Mouse (Mus musculus) erythroblast, embryonic 14.5 days (primary cell): ENCODE measurements around the gene Mbnl2. TPM values are rescaled to one million over a fixed set of nuclear protein-coding genes. Genes with fewer than 3 reads are reported as not detected.

Source experiments
- H3K27me3 ChIP-seq: 2 replicates; pipeline ENCODE4 v1.6.1; 2012; ENCODE audit warnings: inconsistent platforms; ENCODE audit not compliant: control insufficient read depth
- H3K36me3 ChIP-seq: 2 replicates; pipeline ENCODE4 v1.6.1; 2012; ENCODE audit warnings: mild to moderate bottlenecking, inconsistent platforms; ENCODE audit not compliant: control insufficient read depth
- H3K4me1 ChIP-seq: 2 replicates; pipeline ENCODE4 v1.6.1; 2012; ENCODE audit warnings: inconsistent platforms; ENCODE audit not compliant: control insufficient read depth
- H3K4me3 ChIP-seq: replicated peaks from 2 replicates; pipeline ENCODE3; 2012; ENCODE audit warnings: moderate library complexity, mild to moderate bottlenecking, inconsistent platforms
- H3K9me3 ChIP-seq: 2 replicates; pipeline ENCODE4 v1.6.1; 2012; ENCODE audit warnings: low read length, inconsistent platforms, mixed read lengths; ENCODE audit not compliant: control insufficient read depth
- GATA1 ChIP-seq: IDR thresholded peaks from 2 replicates; pipeline ENCODE4 v1.6.1; 2012; ENCODE audit warnings: low read length, inconsistent platforms, mixed read lengths
- TAL1 ChIP-seq: IDR thresholded peaks from 3 replicates; pipeline ENCODE4 v1.6.1; 2012; ENCODE audit warnings: low read length, inconsistent platforms, mixed read lengths
- polyA plus RNA-seq: library from polyadenylated mRNA; stranded (reverse); fragments of >175 nt; gene quantifications from 2 replicates; pipeline ENCODE4 v1.2.3, GENCODE M21; 2012

The Mbnl2 gene
- polyA plus RNA-seq, 1 experiment = 0.18 TPM

DNA sequence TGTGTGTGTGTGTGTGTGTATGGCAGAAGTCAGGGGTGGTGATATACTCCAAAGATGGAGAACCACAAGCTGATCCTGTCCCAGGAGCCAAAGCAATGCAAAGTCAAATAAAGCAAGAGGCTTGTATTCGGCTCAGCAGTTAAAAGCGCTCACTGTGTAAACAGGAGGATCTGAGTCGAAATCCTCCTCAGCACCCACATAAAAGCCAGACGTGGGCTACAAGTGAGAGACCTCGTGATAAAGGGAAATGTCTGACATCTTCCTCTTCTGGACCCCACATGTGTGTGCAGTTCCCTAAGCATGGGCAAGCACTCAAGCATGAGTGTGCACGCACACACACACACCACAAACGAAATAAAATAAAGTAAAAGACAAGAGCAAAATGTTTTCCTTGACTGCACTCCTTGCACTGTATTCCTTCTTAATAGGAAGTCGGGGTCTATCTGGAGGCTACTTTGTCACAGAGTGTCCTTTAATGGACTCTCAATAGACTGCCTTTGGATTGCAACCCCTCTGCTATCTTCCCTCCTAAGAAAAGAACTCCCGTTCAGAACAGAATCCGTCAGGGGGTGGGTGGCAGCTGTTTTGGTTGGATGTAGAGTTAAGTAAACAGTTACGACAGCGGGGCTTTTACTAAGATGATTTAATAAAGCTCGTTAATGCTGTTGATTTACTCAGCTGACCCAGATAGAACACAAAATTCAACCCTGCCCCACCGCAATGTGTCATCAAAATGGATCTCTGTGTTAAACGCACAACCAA, 18.7 kb upstream of the Mbnl2 start:
- TF ChIP-seq GATA1 = no peak
- TF ChIP-seq TAL1 = no peak
- Histone ChIP-seq H3K4me3 (no peak overlapping the region), H3K27me3 (no peaks in the 10 kb centered on the region), H3K9me3 (peaks cover 6% of the 10 kb centered on the region), H3K4me1 (no peaks in the 10 kb centered on the region), H3K36me3 (no peaks in the 10 kb centered on the region)

DNA sequence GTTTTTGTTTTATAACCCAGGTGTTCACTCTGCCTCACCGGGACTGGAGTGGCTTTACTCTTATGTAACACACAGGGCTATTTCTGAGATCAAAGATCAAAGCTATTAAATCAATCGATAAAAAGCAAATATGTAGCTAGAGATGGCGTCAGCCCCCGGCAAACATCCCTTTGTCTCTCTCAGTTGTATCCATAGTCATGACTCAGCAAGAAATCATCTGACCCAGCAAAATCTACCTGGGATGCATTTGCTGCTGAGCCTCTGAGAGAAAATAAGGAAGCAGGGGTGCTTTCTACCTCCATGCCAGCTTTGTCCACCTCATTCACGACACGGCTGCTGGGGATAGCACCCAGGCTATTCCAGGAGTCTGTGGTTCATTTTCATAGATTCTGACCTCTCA, 18.0 kb upstream of the Mbnl2 start:
- no peaks in the 10 kb centered on the region for H3K4me1 ChIP-seq
- H3K4me3 ChIP-seq = no peak overlapping the region
- no peaks in the 10 kb centered on the region for H3K27me3 ChIP-seq
- H3K9me3 ChIP-seq = peaks cover 6% of the 10 kb centered on the region
- TF ChIP-seq GATA1 (no peak), TAL1 (no peak)
- no peaks in the 10 kb centered on the region for H3K36me3 ChIP-seq

DNA sequence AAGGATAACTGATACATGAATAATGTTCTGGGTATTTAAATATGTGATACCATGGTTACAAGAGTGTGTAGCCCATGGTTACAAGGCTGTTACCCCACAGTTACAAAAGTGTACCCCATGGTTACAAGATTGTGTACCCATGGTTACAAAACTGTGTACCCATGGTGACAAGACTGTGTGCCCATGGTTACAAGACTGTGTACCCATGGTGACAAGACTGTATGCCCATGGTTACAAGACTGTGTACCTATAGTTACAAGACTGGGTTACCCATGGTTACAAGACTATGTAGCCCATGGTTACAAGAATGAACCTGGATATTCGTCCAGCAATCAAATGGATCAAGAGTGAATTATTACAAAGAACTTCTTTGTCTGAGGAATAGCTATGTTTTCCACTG, 16.0 kb upstream of the Mbnl2 start:
- TF ChIP-seq GATA1 (no peak), TAL1 (no peak)
- H3K9me3 ChIP-seq = peaks cover 6% of the 10 kb centered on the region

DNA sequence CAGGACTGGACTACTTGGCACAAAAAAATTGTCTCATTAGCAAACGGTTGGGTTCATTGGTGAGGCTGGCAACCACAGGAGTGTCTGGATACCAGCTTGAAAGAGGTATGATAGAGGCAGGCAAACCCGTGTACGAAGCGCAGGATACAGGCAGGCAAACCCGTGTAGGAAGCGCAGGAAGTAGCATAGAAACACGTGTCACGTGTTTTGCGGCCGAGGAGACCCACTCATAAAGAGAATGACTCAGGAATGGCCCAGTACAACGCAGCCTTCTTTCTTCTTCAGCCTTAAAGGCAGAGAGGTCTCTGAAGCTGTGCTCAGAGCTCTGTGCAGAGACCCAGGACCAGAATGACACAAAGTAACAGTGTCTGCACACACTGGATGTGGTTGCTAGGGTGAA, 13.9 kb upstream of the Mbnl2 start:
- Histone ChIP-seq H3K4me1 (no peaks in the 10 kb centered on the region), H3K27me3 (no peaks in the 10 kb centered on the region), H3K36me3 (no peaks in the 10 kb centered on the region), H3K9me3 (no peaks in the 10 kb centered on the region), H3K4me3 (no peak overlapping the region)
- TF ChIP-seq GATA1 (no peak), TAL1 (no peak)

More for the DNA sequence above, 16.0 kb upstream of the Mbnl2 start:
- Histone ChIP-seq H3K4me1 (no peaks in the 10 kb centered on the region), H3K36me3 (no peaks in the 10 kb centered on the region), H3K4me3 (no peak overlapping the region), H3K27me3 (no peaks in the 10 kb centered on the region)

DNA sequence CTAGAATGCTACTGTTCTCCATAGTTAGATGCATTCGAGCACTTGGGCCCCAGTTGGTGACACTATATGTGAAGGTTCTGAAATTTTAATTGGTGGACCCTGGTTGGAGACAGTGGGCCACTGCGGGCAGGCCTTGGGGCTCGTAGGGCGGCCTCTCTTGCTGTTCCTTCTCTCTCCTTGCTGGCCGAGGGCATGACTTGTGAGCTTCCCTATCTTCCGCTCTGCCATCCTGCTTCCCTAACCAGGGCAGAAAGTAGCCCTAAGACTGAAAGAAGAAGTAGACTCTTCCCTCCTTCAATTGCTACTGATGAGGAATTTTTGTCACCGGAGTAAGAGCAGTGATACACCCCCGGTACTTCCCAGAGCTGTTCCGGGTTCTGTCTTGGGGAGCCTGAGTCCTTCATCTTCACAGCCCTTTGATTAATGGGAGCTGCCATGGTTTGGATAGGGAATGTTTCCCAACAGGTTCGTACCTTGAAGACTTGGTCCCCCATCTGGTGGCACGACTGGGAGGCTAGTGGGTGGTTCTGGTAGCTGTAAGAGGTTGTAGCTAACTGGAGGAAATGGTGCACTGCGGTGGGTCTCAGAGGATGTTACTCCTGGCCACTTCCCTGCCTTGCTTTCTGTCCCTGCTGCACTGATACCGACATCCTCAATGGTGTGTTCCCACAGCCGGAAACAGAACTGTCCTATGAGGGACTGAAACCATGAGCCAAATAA, 12.6 kb upstream of the Mbnl2 start:
- no peaks in the 10 kb centered on the region for H3K27me3 ChIP-seq
- H3K36me3 ChIP-seq = no peaks in the 10 kb centered on the region
- no peaks in the 10 kb centered on the region for H3K9me3 ChIP-seq
- no peak overlapping the region for H3K4me3 ChIP-seq
- H3K4me1 ChIP-seq = no peaks in the 10 kb centered on the region
- no peak for TF ChIP-seq TAL1
- no peak for TF ChIP-seq GATA1

DNA sequence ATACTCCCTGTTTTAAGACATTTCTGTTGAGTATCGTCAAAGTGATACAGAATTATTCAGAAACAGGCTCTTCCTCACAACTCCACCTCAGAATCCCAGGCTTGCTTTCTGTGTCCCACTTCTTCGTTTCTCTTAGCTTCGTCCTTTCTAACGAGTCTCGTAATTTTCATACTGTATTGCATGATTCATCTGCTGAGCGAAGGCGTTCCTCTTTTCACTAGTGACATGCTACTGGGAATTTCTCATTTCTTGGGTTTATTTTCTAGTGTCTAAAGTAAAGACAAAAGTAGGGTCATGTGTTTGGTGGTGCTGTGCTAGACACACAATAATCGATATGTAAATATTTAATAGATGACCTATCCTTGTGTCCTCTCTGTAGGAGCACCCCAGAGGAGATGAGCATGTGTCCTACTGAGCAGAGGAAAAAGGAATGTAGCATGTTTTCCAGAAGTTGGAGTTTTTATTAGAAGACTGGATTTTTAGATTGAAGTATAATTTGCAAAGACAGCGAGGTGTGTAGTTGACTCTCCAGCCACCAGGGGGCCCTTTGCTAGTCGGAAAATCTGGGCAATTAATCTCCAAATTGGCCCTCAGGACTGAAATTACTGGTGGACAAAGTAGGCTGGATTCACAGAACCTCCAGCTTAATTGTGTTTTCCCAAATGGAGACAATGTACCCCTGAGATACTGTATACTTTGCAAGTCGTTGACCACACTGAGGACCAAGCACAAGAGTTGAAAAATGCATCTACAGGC, 11.9 kb upstream of the Mbnl2 start:
- TF ChIP-seq TAL1 (no peak), GATA1 (no peak)
- Histone ChIP-seq H3K9me3 (no peaks in the 10 kb centered on the region), H3K4me1 (no peaks in the 10 kb centered on the region), H3K36me3 (no peaks in the 10 kb centered on the region), H3K27me3 (no peaks in the 10 kb centered on the region), H3K4me3 (no peak overlapping the region)

DNA sequence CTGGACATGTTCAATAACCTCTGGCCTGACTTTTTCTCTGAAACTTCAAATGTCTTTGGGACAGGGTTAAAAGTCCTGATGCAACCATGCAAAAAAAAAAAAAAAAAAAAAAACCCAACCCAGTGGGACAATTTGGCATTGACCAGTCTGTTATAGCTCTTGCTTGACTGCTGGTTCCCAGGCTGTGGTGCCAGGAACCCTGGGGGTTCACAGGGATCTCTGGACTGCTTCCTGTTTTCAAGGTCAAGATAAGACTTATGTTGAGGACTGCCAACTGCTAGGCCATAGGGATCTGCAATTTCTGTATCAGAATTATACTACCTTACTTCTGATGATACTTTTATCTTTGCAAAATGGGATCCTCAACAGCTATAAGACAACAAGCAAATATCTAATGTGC, 9.6 kb upstream of the Mbnl2 start:
- TF ChIP-seq GATA1 (no peak), TAL1 (no peak)
- no peaks in the 10 kb centered on the region for H3K9me3 ChIP-seq
- H3K36me3 ChIP-seq = no peaks in the 10 kb centered on the region
- no peak overlapping the region for H3K4me3 ChIP-seq
- no peaks in the 10 kb centered on the region; the same call in 1 of the 2 replicates for H3K4me1 ChIP-seq
- H3K27me3 ChIP-seq = no peaks in the 10 kb centered on the region

DNA sequence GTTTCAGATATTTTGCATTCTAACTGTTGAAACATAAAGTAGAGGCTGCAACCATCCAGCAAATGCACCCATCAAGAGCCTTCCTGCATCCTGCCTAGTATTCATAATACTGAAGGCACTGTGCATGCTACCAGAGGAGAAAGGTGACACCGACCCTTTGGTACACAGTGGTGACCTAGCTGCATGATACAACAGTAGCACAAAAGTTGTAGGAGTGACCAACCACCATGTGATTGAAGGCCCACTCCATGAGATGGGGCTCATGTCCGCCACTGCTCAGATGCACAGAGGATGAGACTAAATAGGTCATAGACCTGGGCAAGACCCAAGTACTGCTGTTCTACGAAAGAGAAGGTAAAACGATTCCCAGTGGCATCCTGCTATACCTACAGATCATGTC, 8.3 kb upstream of the Mbnl2 start:
- no peak for TF ChIP-seq GATA1
- TF ChIP-seq TAL1 = no peak

DNA sequence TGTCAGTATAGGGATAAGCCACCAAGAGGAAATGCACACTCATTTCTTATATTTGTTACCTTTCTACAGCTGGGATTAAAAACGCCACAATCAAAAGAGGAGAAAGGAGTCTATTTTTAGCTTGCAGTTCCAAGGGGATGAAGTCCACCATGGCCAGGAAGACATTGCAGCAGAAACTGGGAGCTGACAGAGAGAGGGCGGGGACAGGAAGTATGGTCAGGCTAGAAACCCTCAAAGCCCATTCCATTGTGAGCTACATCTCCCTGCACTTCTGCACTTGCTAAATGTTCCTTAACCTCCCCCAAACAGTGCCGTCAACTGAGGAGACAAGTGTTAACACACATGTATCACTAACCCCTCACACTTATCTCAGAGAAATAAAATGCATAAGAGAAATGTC, 5.4 kb upstream of the Mbnl2 start:
- no peak overlapping the region for H3K4me3 ChIP-seq
- H3K27me3 ChIP-seq = no peaks in the 10 kb centered on the region
- H3K9me3 ChIP-seq = no peaks in the 10 kb centered on the region
- no peaks in the 10 kb centered on the region for H3K36me3 ChIP-seq
- TF ChIP-seq TAL1 (no peak), GATA1 (no peak)
- peaks cover 4% of the 10 kb centered on the region for H3K4me1 ChIP-seq

More for the DNA sequence above, 8.3 kb upstream of the Mbnl2 start:
- Histone ChIP-seq H3K4me3 (no peak overlapping the region), H3K27me3 (no peaks in the 10 kb centered on the region), H3K36me3 (no peaks in the 10 kb centered on the region), H3K4me1 (no peaks in the 10 kb centered on the region; the same call in 1 of the 2 replicates), H3K9me3 (no peaks in the 10 kb centered on the region)
